Comparison of ENCODE assay signal across 21 mouse cellular contexts in the genomic region with DNA sequence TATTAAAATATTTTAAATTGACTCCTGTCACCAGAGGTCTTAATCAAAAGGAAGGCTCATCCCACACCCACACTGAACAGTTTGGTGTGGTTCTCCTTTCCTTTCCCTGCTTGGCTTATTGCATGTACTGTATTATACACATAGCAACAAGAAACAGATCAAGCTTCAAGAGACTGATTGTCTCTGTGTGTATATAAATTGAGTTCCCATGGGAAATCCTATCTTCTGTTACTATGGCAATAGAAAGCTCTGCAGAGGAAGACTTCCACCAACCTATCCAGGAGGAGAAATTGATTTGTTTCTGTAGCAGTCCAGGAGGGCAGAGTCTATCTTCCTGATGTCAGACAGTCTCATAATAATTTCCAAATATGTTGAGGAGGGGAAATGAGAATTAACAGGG.
A peak's percentile ranks its signal among the peaks of the same experiment; 100 is the strongest.
DNase-seq lines count a peak whose midpoint lies in the region; ATAC-seq and TF ChIP-seq lines count a peak whose summit lies in the region.
"Had no signal": no experiment of that assay in that cellular context is flagged by ENCODE, and none has a peak within 500 bp of the region (broad histone marks: within the 10 kb centered on the region; RNA-seq: fewer than 3 reads in every experiment).

No protein-coding gene starts in this region.

- no peaks in the 10 kb centered on the region for H3K9me3 ChIP-seq in forebrain, postnatal 0 days (ENCODE audit: low read length)
- H3K9me3 ChIP-seq in forebrain, embryonic 15.5 days: no peaks in the 10 kb centered on the region
- no peaks in the 10 kb centered on the region for H3K9me3 ChIP-seq in hindbrain, embryonic 12.5 days (replicated peaks)
- no peaks in the 10 kb centered on the region for H3K9me3 ChIP-seq in hindbrain, postnatal 0 days (ENCODE audit: low read length)
- H3K9me3 ChIP-seq in midbrain, postnatal 0 days (ENCODE audit: low read length): no peaks in the 10 kb centered on the region
- H3K9me3 ChIP-seq: embryonic facial prominence, embryonic 15.5 days; kidney, embryonic 15.5 days; liver, embryonic 13.5 days had no signal

- peak; percentile 61 for ATAC-seq in forebrain, postnatal 0 days
- no peak for ATAC-seq in forebrain, embryonic 15.5 days (replicated peaks)
- ATAC-seq in hindbrain, embryonic 12.5 days (ENCODE audit: low FRiP score): peak; percentile 64
- ATAC-seq in hindbrain, postnatal 0 days: peak; percentile 74
- ATAC-seq in midbrain, postnatal 0 days (ENCODE audit: low FRiP score): peak; percentile 75; the same call in 1 of the 2 replicates
- ATAC-seq: intestine, postnatal 0 days; Patski had no signal

- H3K4me2 ChIP-seq in forebrain, postnatal 0 days (ENCODE audit: low read depth): no peak overlapping the region
- H3K4me2 ChIP-seq in forebrain, embryonic 15.5 days (replicated peaks): no peak overlapping the region
- H3K4me2 ChIP-seq in hindbrain, embryonic 12.5 days (replicated peaks): no peak overlapping the region
- H3K4me2 ChIP-seq in hindbrain, postnatal 0 days (ENCODE audit: low read depth, low read length): no peak overlapping the region
- no peak overlapping the region for H3K4me2 ChIP-seq in midbrain, postnatal 0 days (ENCODE audit: low read depth, low read length, poor library complexity, severe bottlenecking)
- H3K4me2 ChIP-seq: embryonic facial prominence, embryonic 15.5 days; heart, embryonic 11.5 days; kidney, embryonic 15.5 days; liver, embryonic 13.5 days; lung, embryonic 14.5 days had no signal

- no peak overlapping the region for H3K27ac ChIP-seq in forebrain, postnatal 0 days (ENCODE audit: low read depth, low read length)
- no peak overlapping the region for H3K27ac ChIP-seq in forebrain, embryonic 15.5 days (replicated peaks)
- H3K27ac ChIP-seq in hindbrain, embryonic 12.5 days: no peak overlapping the region
- no peak overlapping the region for H3K27ac ChIP-seq in hindbrain, postnatal 0 days
- H3K27ac ChIP-seq in midbrain, postnatal 0 days (ENCODE audit: low read depth, low read length): peak overlapping the region; percentile 12; the same call in 1 of the 2 replicates
- H3K27ac ChIP-seq: embryonic facial prominence, embryonic 15.5 days; kidney, embryonic 15.5 days; liver, embryonic 13.5 days had no signal

- H3K4me1 ChIP-seq in forebrain, postnatal 0 days (ENCODE audit: insufficient read depth): no peaks in the 10 kb centered on the region
- H3K4me1 ChIP-seq in forebrain, embryonic 15.5 days: no peaks in the 10 kb centered on the region
- no peaks in the 10 kb centered on the region for H3K4me1 ChIP-seq in hindbrain, embryonic 12.5 days
- H3K4me1 ChIP-seq in hindbrain, postnatal 0 days (ENCODE audit: insufficient read depth, low read length): no peaks in the 10 kb centered on the region
- no peaks in the 10 kb centered on the region for H3K4me1 ChIP-seq in midbrain, postnatal 0 days (ENCODE audit: insufficient read depth, low read length)
- H3K4me1 ChIP-seq: embryonic facial prominence, embryonic 15.5 days; kidney, embryonic 15.5 days; liver, embryonic 13.5 days had no signal

- intact Hi-C loops in left cerebral cortex, postnatal 14 days (cut with DNase I): no loop called here

- DNase-seq in forebrain, postnatal 0 days: no peak
- peak; percentile 23 for DNase-seq in hindbrain, postnatal 0 days (ENCODE audit: low spot score)
- DNase-seq in midbrain, postnatal 0 days (ENCODE audit: low spot score): peak; percentile 41
- no peak for DNase-seq in thymus, postnatal 10 days (ENCODE audit: low spot score in 2 of 2)
- no peak for DNase-seq in layer of hippocampus, postnatal 14 days (ENCODE audit: low spot score in 2 of 2)
- no peak for DNase-seq in left cerebral cortex, postnatal 14 days (ENCODE audit: low spot score in 2 of 2)
- DNase-seq: adrenal gland, postnatal 36 days; cerebellum, adult 11 months; cerebellum, adult 9-11 months; gastrocnemius, postnatal 10 days; kidney, postnatal 36 days; liver, embryonic 13.5 days; lung, embryonic 14.5 days; thymus, adult 18-20 months had no signal

- H3K27me3 ChIP-seq in forebrain, postnatal 0 days (ENCODE audit: insufficient read depth, low read length): no peaks in the 10 kb centered on the region
- H3K27me3 ChIP-seq in forebrain, embryonic 15.5 days: no peaks in the 10 kb centered on the region
- H3K27me3 ChIP-seq in hindbrain, embryonic 12.5 days: no peaks in the 10 kb centered on the region
- no peaks in the 10 kb centered on the region for H3K27me3 ChIP-seq in hindbrain, postnatal 0 days (ENCODE audit: insufficient read depth, low read length)
- no peaks in the 10 kb centered on the region for H3K27me3 ChIP-seq in midbrain, postnatal 0 days (ENCODE audit: insufficient read depth, low read length)
- H3K27me3 ChIP-seq: embryonic facial prominence, embryonic 15.5 days; kidney, embryonic 15.5 days; liver, embryonic 13.5 days; Patski had no signal

- H3K36me3 ChIP-seq in forebrain, postnatal 0 days (ENCODE audit: insufficient read depth): no peaks in the 10 kb centered on the region
- H3K36me3 ChIP-seq in forebrain, embryonic 15.5 days: no peaks in the 10 kb centered on the region
- no peaks in the 10 kb centered on the region for H3K36me3 ChIP-seq in hindbrain, embryonic 12.5 days
- no peaks in the 10 kb centered on the region for H3K36me3 ChIP-seq in hindbrain, postnatal 0 days (ENCODE audit: insufficient read depth, low read length)
- H3K36me3 ChIP-seq in midbrain, postnatal 0 days (ENCODE audit: insufficient read depth, low read length): no peaks in the 10 kb centered on the region
- H3K36me3 ChIP-seq: embryonic facial prominence, embryonic 15.5 days; kidney, embryonic 15.5 days; liver, embryonic 13.5 days had no signal

- H3K9ac ChIP-seq in forebrain, postnatal 0 days: no peak overlapping the region
- H3K9ac ChIP-seq in forebrain, embryonic 15.5 days (replicated peaks): no peak overlapping the region
- no peak overlapping the region for H3K9ac ChIP-seq in hindbrain, embryonic 12.5 days
- no peak overlapping the region for H3K9ac ChIP-seq in hindbrain, postnatal 0 days (replicated peaks; ENCODE audit: low read length)
- H3K9ac ChIP-seq in midbrain, postnatal 0 days (replicated peaks; ENCODE audit: low read length, poor library complexity, severe bottlenecking): no peak overlapping the region
- H3K9ac ChIP-seq: embryonic facial prominence, embryonic 15.5 days; kidney, embryonic 15.5 days; liver, embryonic 13.5 days; lung, embryonic 14.5 days had no signal

- TF ChIP-seq CTCF in forebrain, postnatal 0 days (IDR thresholded peaks at IDR 0.05; ENCODE audit: low read depth): no peak
- no peak for TF ChIP-seq CTCF in hindbrain, postnatal 0 days (IDR thresholded peaks at IDR 0.05; ENCODE audit: low read depth)
- TF ChIP-seq CTCF in midbrain, postnatal 0 days (IDR thresholded peaks at IDR 0.05): no peak

- H3K4me3 ChIP-seq in forebrain, postnatal 0 days (ENCODE audit: low read depth, low read length): no peak overlapping the region
- no peak overlapping the region for H3K4me3 ChIP-seq in forebrain, embryonic 15.5 days
- H3K4me3 ChIP-seq in hindbrain, embryonic 12.5 days: no peak overlapping the region
- no peak overlapping the region for H3K4me3 ChIP-seq in hindbrain, postnatal 0 days (ENCODE audit: low read length)
- H3K4me3 ChIP-seq in midbrain, postnatal 0 days (ENCODE audit: low read depth, low read length): no peak overlapping the region
- H3K4me3 ChIP-seq: embryonic facial prominence, embryonic 15.5 days; kidney, embryonic 15.5 days; liver, embryonic 13.5 days had no signal

Comparison
In these comparisons a context has a peak if more than half of its experiments do, and no peak if none do; other contexts are left out.
1. DNase-seq: peak in hindbrain, postnatal 0 days (single experiment) and midbrain, postnatal 0 days (single experiment); none in forebrain, postnatal 0 days (single experiment), thymus, postnatal 10 days (0 of 2), layer of hippocampus, postnatal 14 days (0 of 2) and left cerebral cortex, postnatal 14 days (0 of 2).